Mouse (Mus musculus) left cerebral cortex, adult 9 months (tissue): ENCODE results near the gene Ppm1e.

Experiments used
- DNase-seq, 2 experiments: peaks; one replicate each; pipeline ENCODE4 v3.0.0; 2022; ENCODE audit warnings: low spot score in 2 of 2

Ppm1e gene

GRCm38 (mm10) chr11:87358331-87359261 lies at the start of gene Ppm1e:
Ppm1e (minus strand) TSS chr11:87359023.
- DNase-seq, result peak; percentile 64 to 80

- DNase-seq, result no peak
Observed at GRCm38 (mm10) chr11:87404876-87405275, 46.1 kb upstream of the Ppm1e start, which contains the start of the genes Rad51c and Tex14. Rad51c (minus strand) TSS chr11:87404954. Tex14 (plus strand) TSS chr11:87405065.

GRCm38 (mm10) chr11:87404111-87404853 lies 45.5 kb upstream of the Ppm1e start:
- peak; percentile 82 to 95 for DNase-seq

- DNase-seq, result no peak
Observed at GRCm38 (mm10) chr11:87398402-87398801, 39.6 kb upstream of the Ppm1e start.

GRCm38 (mm10) chr11:87393855-87394254 lies 35.0 kb upstream of the Ppm1e start:
- peak in 1 of 2 experiments; percentile 58 for DNase-seq

- no peak for DNase-seq
Observed at GRCm38 (mm10) chr11:87385676-87386075, 26.9 kb upstream of the Ppm1e start.

GRCm38 (mm10) chr11:87384551-87384950 lies 25.7 kb upstream of the Ppm1e start:
- no peak for DNase-seq

- no peak for DNase-seq
Observed at GRCm38 (mm10) chr11:87367865-87368580, 9.2 kb upstream of the Ppm1e start.

- no peak for DNase-seq
Observed at GRCm38 (mm10) chr11:87367061-87367460, 8.2 kb upstream of the Ppm1e start.

GRCm38 (mm10) chr11:87365120-87365519 lies 6.3 kb upstream of the Ppm1e start:
- no peak for DNase-seq

GRCm38 (mm10) chr11:87359262-87359612 lies 414 bp upstream of the Ppm1e start:
- DNase-seq, result no peak

- DNase-seq, result peak in 1 of 2 experiments; percentile 17
Observed at GRCm38 (mm10) chr11:87357317-87358300, 1.2 kb downstream of the Ppm1e start.

- no peak for DNase-seq
Observed at GRCm38 (mm10) chr11:87354861-87355260, 4.0 kb downstream of the Ppm1e start.

- DNase-seq, result no peak
Observed at GRCm38 (mm10) chr11:87353646-87354170, 5.1 kb downstream of the Ppm1e start.

GRCm38 (mm10) chr11:87326381-87326780 lies 32.4 kb downstream of the Ppm1e start:
- no peak for DNase-seq

- no peak for DNase-seq
Observed at GRCm38 (mm10) chr11:87322558-87322957, 36.3 kb downstream of the Ppm1e start.

- no peak for DNase-seq
Observed at GRCm38 (mm10) chr11:87320007-87320406, 38.8 kb downstream of the Ppm1e start.

GRCm38 (mm10) chr11:87318956-87319708 lies 39.7 kb downstream of the Ppm1e start:
- DNase-seq, result no peak

- DNase-seq, result no peak
Observed at GRCm38 (mm10) chr11:87313533-87313932, 45.3 kb downstream of the Ppm1e start.

GRCm38 (mm10) chr11:87310309-87310708 lies 48.5 kb downstream of the Ppm1e start:
- no peak for DNase-seq
